Mouse (Mus musculus): ENCODE data around the gene Lrrc26.

The Lrrc26 gene

DNA sequence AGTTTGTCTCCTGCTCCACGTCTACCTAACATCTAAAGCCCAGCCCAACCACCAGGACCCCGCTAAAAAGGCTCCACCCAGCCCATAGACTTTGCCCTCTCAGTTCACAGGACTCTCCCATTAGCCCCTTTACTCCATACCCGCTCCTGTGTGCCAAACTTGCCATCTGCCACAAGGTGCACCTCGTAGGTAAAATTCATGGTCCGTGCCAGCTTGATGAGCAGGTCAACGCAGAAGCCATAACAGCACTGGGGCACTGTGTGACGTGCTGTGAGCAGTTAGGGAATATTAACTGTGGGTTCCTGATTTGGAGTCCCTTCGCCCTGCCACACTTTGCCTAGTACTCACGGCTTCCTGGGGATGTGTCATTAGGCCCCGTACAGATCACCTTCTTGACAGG lies 8.3 kb downstream of the Lrrc26 start:
- DNase-seq (ENCODE audit: low spot score) = no peak

DNA sequence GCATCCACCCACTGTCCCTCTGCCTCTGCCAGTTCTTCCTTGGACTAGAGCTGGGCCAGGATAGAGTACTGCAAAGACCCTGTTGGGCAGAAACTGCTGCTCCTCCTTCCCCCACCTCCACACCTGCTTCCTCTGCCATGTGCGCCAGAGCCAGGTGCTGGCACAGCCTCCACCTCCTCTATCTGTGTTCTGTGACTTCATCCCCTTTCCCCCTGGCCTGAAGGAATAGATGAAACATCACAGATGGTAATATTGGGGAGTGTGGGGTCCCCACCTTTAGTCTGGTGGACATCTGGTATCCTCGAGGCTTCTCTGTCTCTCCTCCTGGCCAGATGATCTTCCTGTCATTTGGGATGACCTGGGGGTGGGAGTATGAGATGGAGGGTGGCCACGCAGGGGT lies 13.7 kb downstream of the Lrrc26 start:
- no peak for DNase-seq (ENCODE audit: low spot score)

GRCm38 (mm10) chr2:25303931-25304656 lies 14.4 kb downstream of the Lrrc26 start:
- no peak for DNase-seq (ENCODE audit: low spot score)

DNA sequence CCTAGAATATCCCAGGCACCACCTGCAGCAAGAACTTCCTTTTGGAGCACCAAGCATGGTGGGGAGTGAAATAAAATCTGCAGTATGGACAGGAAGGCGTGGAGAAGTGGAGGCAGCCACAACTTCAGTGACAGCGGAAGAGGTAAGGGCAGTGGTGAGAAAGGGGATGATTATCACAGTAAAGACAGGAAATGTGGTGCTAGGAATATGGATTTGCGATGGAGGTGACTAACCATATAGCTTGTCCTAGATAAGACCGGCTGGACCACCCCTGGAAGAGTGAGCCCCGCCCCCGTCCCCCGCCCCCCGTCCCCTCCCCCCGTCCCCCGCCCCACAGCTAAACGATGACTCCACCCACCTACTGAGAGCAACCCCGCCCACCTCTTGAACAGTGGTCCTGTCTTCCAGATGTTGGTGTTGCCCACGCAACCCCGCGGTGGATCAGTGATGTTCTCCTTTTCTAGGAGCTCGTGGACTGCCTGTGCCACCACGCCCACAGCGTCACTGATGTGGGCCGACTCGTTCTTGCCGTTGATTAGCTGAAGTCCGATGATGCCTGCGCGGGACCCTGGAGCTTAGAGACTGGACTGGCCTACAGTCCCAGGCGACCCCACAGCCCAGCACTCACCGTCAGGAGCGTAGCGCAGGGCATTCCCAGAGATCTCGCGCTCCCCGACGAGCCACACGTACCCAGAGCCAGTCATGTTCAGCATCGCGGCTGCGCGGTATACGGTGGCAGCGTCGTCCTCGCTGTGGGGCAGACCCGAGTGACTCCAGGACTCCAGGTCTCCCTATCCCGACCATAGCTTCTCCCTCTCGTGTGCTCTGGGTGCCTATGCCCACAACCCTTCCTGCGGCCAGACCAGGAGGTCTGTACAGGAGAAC lies 15.2 kb downstream of the Lrrc26 start:
- no peak for DNase-seq (ENCODE audit: low spot score)

DNA sequence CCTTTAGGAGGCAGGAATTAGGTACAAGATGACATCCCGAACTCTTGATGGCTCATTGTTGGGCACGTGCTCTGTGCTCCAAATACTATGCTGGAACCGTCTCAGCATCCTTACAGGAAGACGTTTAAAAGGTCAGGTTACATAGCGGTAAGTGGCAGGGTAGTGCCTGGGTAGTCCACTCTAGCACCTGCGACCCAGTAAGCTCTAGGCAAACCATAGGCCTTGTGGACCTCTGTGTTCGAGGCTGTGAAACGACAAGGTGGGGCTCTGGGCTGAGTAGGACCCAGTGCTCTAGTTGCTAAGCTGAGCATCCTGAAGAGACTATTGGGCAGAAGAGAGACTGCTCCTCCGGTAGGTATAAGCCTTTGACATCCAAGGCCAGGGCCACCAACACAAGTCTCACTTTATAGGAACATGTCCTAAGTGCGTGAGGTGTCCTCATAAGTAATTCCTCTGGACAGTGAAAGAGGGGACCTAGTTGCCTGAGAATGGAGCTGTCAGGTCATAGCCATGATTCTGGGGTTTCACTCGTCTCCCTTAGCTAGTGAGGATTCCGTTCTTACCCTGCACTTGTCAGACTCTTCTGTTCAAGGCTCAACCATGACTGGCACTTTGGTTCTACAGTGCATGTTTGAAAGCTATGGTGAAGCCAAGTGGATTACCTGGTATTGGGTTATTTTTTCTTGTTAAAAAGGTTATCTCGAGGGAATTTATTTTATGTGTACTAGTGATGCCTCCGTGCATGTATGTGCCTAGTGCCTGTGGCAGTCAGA lies 16.1 kb downstream of the Lrrc26 start:
- DNase-seq (ENCODE audit: low spot score) = no peak

DNA sequence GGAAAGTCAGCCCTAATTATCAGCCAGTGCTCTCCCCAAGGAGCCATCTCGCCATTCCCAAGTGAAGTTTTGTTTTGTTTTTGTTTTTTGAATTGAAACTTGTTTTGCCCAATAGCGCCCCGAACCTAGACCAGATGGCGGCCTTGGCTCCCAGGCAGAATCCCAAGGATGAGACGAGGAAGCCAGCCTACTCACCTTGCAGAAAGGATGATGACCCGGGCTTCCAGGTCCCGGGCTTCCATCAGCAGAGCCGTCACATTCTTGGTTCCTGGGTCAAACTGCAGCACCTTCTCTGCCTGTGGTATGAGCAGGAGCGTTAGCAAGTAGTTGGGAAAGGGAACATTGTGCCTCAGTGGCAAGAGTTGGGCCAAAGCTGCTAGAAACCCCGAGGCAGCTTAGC lies 20.5 kb downstream of the Lrrc26 start:
- no peak for DNase-seq (ENCODE audit: low spot score)

DNA sequence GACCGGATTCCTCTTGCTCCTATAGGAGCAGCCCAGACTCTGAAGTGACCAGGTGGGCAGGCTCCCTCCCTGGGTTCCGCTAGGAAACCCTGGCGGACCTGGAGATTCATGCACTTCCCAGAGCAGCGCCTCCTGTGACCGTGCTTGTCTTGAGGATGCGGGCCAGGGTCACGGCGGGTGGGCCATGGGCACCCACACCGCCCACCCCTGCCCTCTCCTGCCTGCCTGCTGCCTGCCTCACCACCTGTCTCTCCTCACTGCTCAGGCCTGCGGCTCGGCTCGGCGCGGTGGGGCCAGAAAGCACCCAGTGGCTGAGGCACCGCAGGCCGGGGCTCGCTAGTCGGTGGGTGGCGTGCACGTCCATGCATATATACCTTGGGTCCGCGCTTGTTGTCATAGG lies 21.3 kb downstream of the Lrrc26 start:
- DNase-seq (ENCODE audit: low spot score) = no peak

GRCm38 (mm10) chr2:25311491-25311891 lies 21.8 kb downstream of the Lrrc26 start:
- no peak for DNase-seq (ENCODE audit: low spot score)

DNA sequence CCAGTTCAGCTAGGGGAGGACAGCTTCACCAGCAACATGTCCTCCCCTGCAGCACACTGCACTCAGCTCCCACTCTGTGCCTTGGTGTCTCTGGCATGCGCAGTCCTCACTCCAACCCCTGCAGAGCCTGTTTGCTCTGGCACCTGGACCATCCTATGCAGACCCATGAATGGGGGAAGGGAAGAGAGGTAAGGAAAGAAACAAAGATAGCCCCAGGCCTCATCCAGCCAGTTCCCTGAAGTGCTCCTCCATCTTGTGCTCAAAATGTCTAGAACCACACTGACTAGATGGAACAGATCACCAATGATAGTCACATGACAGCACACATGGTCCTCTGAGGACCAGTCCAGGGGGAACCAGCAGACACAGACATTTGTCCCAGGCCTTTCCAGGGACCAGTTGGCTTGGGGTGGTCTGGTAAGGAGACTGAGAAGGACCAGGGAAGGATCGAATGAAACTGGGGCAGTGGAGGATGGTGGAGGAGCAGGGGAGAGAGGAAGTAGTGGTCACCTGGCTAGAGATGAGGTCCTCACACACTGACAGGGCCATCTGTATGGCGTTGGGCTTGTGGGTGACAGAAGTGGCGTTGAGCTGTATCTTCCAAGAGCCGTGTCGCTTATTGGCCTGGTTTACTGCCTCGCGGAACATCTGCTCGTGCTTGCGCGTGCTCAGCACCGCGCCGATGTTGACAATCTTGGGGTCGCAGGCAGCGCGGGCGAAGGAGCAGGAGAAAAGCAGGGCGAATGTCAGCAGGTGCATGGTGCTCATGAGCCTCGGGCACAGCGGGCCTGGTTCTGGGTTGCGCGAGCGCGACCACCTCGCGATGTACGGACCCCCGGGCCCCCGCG lies 28.6 kb downstream of the Lrrc26 start:
- no peak for DNase-seq (ENCODE audit: low spot score)

GRCm38 (mm10) chr2:25318971-25319773 lies 29.5 kb downstream of the Lrrc26 start, which contains the start of gene Grin1:
Gene Grin1, minus strand, starts transcription at chr2:25319187.
- peak; percentile 39 for DNase-seq (ENCODE audit: low spot score)

- DNase-seq (ENCODE audit: low spot score) = no peak
These were observed 30.4 kb downstream of the Lrrc26 start for GRCm38 (mm10) chr2:25320084-25320483.

DNA sequence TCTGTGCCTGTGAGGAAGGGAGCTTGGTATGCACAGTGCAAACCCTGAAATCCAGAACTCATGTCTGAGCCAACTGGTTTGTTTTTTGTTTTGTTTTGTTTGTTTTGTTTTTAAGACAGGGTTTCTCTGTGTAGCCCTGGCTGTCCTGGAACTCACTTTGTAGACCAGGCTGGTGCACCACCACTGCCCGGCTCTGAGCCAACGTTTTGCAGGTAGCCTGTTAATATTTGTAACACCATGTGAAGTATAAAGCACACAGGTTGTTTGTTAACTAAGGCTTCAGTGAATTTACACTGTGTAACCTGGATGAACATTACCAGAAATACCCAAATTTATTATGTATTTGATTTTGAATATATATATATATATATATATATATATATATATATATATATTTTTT lies 36.3 kb downstream of the Lrrc26 start:
- no peak for DNase-seq (ENCODE audit: low spot score)

- no peak for DNase-seq (ENCODE audit: low spot score)
These were observed 38.7 kb downstream of the Lrrc26 start for GRCm38 (mm10) chr2:25328440-25328839.

DNA sequence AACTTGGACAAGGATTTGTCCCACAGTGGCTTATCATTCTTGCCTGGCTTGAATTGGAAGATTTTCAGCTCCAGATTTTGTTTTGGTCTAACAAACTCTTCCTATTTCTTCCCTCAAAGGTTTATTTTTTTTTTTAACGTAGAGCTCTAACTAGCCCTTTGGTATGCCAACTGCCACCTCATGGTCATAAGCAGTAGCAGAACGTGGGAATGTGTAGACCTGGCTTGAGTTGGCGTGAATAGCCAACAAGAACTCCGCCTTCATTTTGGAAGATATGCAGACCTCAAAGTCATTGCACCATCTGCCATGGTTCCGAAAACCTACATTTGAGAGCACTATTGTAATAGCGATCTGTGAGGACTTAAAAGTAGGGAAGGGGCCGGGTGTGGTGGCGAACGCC lies 41.8 kb downstream of the Lrrc26 start:
- DNase-seq (ENCODE audit: low spot score) = no peak

DNA sequence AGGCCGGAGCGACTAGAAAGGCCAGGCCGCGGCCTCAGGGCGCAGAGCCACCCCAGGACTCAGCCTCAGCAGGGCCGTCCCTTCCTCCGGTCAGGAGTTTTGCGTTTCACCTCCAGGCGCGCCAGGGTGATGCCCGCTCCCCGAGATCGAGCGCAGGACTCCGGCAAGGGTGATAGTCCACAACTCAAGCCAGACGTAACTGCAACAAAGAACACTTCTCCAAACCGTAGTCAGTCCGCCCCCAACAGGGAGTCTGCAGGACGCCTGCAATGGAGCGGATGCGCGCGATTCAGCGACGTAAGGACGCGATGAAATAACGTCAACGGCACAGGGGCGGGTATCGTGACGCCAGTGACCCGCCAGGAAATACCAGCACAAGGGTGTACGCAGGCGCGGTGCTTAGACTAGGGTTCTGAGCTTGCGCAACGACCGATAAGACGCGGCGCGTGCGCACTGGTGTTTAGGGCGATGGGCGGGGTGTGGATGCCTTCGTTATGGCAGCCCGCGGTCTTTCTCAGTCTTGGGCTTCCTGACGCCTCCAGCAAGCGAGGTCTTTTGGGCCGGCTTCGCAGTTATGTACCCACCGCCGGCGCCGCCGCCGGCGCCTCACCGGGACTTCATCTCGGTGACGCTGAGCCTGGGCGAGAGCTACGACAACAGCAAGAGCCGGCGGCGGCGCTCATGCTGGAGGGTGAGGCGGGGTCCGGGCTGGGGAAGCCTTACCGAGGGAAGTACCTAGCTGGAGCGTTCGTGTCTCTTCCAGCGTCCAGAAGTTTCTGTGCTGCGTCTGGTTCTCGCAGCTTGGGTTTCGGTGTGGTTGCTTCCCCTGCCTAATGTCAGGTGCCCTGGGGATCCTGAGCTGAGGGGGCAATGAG lies 42.8 kb downstream of the Lrrc26 start, which contains the start of gene Man1b1:
TSS of gene Man1b1 (plus strand) at position 53 of the 875 bp plus-strand sequence.
- peak; percentile 99 for DNase-seq (ENCODE audit: low spot score)

GRCm38 (mm10) chr2:25333569-25333968 lies 43.9 kb downstream of the Lrrc26 start:
- DNase-seq (ENCODE audit: low spot score) = no peak

GRCm38 (mm10) chr2:25338303-25338702 lies 48.6 kb downstream of the Lrrc26 start:
- DNase-seq (ENCODE audit: low spot score) = no peak

Data from ovary, postnatal 10 days (tissue).